Mouse (Mus musculus) spleen, postnatal 4 days (tissue): ENCODE results near the gene Hacl1.

Experiments
- DNase-seq, 2 experiments: peaks; one replicate each; pipeline ENCODE4 v3.0.0; 2022; ENCODE audit warnings: low spot score in 2 of 2

Hacl1 gene

DNA sequence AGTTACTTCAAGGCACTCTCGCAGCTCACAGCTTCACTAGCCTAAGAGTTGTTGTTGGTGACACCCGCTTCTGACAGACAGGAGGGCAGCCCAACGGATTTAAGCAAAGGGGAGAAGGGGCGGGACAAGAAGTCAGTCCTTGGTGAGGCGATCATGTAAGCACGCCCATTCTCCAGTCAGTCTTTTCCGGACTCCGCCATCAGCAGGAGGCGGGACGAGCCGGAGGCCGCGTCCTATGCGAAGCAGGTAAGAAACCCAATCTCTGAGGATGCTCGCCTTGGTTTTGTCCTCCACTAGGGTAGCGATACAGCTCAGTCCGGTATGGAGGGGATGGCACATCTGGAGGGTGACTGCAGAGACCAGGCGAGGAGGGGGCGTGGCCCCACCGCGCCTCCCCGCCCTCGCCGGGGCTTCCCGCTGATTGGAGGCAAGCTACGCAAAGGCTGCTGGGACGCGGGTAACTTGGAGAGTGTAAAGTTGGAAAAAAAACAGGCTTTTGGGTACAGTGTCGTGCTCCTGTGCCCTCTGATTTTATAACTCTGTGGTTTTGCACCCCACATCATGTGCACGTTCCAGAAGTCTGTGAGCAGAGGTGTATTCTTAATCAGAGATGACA, at the start of gene Hacl1, which contains the start of gene Btd:
Gene Hacl1 (minus strand): TSS at position 397 of the 616 bp plus-strand sequence.
Gene Btd (plus strand): TSS at position 139 of the 616 bp plus-strand sequence.
- peak; percentile 88 to 89 for DNase-seq

DNA sequence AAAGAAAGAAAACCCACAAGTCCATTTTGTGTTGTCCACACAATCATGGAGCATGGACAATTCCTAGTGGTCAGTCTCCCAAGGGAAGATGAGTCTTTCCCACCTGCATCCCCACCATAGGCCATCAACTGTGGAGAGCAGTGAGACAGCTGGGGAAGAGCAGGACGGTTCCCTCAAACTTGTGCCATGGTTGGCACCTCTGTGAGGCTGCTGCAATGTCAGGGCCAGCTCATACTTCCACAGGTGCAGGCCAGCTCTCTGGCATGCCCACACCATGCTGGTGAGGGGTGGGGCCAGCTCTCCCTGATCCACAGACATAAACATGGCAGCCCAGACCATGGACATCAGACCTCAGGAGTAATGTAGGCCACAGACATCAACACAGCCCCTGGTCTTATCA, 45.1 kb upstream of the Hacl1 start:
- no peak for DNase-seq

DNA sequence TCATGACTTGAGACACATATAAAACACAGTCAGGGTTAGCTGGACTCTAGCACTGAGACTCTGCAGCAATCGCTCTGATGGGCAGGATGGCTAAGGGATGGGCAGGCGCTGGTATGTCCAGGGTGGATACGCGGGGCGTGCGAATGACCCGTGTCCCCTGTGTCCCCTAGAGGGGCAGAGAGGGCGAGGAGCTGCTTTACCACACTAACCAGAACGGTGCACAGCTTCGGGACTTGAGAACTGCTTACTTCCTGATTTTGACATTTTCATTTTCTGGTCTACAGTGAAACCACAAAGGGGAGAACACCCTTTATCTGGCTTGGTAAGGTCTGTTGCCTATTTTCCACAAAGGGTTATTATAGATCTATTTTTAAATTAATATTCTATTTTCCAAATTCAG, 44.6 kb upstream of the Hacl1 start:
- DNase-seq: no peak

DNA sequence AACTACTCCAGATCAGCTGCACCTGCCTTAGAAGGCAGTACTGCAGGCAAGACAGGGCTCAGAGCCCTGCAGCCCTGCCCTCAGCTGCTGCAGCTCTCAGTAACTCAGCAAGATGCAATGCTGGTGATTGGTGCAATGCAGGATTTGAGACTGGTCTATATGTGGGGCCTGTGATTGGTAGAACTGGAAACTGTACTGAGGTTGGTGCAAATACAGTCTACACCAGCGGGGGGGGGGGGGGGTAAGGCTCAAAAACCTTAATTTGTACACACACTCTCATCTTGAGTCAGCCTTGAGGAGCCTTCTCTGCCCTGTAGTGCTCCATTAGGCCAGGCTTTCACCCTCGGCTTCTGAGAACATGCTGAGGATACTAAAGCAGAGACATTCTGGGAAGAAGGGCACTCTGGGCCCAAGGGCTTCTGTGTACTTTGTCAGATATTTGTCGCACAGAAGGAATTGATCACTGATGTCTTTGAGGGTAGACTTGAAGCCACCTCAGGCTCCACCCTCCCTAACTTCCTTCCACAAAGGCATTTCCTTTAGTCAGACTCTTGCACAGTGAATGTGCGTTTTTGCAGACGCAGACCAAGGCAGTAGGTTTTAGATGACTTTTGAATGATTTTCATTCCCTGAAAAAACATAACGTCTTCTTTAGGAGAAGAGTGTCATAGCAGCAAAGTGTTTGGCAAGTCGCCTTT, 43.4 kb upstream of the Hacl1 start:
- no peak for DNase-seq

DNA sequence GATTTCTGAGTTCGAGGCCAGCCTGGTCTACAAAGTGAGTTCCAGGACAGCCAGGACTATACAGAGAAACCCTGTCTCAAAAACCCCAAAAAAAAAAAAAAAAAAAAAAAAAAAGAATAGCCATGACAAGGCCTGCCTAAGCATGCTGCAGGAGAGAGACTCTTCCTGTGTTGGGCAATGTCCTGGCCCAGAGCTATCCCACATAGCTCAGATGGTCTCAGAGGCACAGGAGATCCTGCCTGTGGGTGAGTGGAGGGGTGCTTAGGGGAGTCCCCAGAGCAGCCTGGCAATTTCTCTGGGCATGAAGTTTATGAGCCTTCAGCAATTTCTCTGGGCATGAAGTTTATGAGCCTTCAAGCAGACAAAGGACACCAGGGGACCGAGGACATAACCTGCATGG, 42.5 kb upstream of the Hacl1 start:
- peak in 1 of 2 experiments; percentile 51 for DNase-seq

DNA sequence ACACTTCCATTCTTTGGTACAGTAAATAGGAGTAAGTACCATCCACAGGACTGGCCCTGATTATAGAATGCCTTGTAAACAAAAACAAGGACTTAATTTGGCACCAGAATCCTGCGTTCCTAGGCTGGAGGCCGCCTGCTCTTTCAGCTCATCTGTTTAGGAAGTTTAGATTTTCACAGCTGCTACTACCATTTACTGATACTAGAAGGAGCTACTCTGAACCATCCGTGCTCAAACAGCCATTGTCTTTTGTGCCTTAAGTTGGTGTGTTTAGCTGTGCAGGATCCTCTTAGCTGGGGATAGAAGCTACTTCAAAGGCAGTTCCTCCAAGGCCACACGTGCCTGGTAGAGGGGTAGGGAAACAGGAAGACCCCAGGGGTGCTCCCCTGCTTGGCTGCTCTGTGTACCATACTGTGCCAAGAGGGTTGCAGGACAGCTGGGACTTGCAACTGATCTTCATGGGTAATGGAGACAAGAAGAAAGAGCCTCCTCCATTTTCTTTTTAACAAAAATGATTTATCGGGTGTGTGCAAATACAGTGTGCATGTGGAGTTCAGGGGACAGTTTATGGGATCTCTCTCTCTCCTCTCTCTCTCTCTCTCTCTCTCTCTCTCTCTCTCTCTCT, 41.0 kb upstream of the Hacl1 start:
- DNase-seq: peak in 1 of 2 experiments; percentile 57

DNA sequence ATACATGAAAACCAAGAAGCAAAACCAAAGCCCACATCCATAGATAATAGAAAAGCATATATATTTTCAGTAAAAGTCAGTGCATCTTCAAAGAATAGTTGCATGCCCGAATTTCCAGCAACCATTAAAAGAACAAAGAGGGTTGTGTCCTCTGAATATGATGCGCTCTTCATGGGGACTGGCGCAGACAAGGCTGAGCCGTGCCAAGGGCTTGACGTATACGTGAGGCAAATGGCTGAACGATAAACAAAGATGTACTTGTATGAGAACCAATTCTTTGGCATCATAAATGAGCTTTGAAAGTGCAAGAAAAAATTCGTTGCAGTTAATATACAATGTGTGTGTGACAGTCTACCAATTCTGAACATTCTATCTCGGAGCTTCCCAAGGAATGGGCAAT, 40.2 kb upstream of the Hacl1 start:
- no peak for DNase-seq

DNA sequence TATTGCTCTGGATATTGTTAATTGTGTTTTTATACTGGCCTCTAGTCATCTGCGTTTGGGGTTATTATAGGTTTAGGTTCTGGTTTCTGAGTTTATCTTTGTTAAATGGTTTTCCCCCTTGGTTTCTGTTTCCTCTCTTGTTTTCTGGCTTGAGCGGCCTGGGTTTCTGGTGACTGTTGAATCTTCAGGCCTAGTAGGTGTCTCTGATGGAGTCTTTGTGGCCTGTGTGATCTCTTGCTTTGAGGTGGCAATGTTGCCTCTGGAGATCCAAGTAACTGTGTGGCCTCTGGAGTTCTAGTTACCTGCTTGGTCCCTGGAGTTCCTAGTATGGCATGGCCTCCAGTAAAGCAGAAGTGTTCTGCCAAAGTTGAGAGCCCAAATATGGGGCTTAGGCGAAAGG, 39.6 kb upstream of the Hacl1 start:
- DNase-seq: no peak

DNA sequence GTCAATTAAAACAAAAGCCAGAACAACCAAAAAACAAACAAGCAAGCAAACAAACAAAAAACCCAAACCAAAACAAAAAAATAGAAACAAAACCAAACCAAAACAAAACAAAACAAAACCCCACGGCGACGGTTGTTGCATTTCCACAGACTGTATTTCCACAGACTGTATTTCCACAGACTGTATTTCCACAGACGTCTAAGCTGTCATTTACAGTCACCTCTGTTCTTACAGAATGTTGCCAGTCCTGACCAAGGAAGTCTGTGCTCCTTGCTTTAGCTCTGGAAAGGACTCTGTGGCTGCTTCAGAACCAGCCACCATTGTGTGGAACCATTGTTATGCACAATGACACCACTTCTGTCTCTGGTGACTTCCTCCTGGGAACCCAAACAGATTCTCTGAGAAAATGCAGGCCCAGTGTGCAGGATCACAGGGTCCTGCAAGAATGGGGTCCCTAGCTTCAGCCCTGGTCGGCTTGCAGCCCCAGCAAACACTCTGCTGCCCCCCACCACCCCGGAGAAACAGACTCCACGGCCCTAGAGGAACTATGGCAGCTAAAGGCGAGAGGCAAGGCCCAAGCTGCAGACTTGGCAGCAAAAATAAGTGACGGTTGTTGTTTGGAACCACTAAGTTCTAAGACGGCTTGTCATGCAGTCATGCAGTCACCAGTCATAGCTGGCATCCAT, 30.7 kb upstream of the Hacl1 start:
- no peak for DNase-seq

DNA sequence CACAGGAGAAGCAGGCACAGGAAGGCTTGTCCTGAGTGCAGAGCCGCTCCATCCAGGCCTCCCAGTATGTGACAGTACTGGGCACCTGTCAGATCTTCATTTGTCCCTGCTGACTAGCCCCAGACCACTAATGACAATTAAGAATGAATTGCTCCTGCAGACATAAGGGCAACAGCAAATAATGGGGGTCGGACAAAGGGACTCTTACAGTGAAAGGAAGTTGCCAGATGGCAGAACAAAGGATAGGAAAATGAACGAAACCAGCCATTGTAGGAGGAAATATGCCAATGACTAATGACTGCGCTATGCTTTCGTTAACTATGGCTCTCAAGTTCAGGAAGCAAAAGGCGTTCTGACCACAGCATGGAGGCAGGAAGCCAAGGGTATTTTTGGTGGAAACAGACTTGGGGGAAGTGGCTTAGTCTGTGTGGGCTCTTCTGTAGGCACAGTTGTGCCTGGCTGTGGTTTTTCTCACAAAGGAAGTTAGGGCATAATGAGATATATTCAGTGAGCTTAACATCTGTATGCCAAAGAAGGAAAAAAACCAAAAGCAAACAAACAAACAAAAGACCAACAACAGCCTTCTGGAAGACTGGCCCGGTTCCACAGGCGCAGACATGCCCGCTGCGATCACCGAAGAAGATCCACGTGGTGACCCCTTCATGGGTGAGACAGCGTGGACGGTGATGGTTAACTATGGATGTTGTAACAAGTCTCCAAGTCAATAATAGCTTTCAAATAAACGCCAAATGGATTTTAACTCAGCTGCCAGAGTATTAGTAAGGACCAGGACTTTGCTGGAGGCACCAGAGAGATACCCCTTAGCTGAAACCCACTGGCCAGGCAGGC, 28.8 kb upstream of the Hacl1 start:
- DNase-seq: no peak

DNA sequence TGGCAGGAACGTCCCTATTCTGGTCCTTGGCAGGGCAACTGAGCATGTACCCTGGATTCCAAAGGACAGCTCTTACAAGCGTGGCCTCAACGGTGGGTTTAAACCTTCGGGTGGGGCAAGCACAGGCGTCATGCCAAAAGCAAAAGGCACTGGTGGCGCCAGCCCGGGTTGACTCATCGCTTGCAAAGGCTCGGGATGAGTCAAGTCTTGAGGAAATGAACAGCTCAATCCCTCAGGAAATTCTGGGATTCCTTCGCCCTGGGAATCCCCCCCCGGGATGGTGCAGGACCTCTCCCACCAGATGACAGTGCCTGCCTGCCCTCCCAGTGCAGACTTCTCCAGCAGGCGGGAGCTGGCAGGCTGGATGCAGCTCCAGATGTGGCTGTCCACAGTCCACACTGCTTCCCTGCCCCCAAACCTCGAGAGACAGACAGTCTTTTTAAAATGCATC, 28.1 kb upstream of the Hacl1 start:
- DNase-seq: no peak

DNA sequence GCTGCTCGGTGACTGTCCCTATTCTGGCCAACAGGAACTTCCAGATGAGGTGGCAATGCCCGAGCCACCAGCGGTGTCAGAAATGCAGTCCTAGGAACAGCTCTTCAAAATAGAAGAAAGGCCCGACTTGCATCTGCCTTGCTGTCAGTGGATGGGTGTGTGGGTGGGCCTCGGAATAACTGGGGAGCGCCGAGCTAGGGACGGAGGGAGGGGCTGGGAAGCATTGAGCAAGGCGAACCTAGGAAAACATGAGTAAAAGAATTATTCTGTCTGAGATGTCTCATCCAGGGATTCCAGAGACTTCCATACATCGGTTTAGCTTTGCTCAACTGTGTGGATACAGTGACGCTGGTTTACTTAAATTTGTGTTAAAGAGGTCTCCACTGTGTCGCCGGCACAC, 27.2 kb upstream of the Hacl1 start:
- no peak for DNase-seq

DNA sequence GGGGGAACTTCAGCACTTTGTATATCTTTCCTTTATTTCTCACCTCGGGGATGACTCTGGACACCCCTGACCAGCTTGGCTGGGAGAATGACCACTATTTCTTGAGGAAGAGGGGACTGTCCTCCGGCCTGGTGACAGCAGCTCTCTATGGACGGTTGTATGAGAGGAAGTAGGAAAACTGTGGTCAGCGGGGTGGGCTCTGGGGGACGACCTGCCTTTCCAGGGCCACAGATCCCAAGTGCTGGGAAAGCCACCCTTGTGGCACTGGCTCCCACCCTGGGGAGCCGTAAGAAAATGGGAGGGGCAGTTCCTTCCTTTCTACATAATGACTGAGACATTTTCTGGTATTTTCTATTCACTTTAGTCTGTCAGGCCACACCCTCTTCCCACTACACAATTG, 26.7 kb upstream of the Hacl1 start:
- no peak for DNase-seq

DNA sequence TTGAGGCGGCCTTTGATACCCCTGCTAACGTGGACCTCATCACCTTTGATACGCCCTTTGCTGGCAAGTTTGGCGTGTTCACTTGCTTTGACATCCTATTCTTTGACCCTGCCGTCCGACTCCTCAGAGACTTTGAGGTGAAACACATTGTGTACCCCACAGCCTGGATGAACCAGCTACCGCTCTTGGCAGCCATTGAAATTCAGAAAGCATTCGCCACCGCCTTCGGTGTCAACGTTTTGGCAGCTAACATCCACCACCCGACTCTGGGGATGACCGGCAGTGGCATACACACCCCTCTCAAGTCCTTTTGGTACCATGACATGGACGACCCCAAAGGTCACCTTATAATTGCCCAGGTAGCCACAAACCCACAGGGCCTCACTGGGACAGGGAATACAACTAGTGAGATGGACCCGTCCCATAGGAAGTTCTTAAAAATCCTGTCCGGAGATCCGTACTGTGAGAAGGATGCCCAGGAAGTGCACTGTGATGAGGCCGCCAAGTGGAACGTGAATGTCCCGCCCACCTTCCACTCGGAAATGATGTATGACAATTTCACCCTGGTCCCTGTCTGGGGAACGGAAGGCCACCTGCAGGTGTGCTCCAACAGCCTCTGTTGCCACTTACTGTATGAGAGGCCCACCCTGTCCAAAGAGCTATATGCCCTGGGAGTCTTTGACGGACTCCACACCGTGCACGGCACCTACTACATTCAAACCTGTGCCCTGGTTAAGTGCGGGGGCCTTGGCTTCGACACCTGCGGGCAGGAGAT, 26.0 kb upstream of the Hacl1 start:
- no peak for DNase-seq

DNA sequence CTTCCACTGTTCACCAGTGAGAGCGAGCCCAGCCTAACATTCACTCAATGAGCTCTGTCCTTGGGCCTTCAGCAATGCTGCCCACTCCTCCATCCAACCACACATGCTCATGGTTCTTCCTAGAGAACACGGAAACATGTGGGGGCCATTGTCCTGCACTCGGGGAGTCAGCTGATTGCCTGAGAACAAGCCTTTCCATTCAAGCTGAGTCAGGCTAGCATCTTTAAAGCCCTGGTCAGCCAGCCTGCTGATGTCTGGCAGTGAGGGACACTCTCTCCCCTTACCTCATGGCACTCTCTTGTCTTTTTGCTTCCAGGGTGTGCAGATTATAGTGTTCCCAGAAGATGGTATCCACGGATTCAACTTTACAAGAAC, 24.5 kb upstream of the Hacl1 start:
- DNase-seq: no peak

DNA sequence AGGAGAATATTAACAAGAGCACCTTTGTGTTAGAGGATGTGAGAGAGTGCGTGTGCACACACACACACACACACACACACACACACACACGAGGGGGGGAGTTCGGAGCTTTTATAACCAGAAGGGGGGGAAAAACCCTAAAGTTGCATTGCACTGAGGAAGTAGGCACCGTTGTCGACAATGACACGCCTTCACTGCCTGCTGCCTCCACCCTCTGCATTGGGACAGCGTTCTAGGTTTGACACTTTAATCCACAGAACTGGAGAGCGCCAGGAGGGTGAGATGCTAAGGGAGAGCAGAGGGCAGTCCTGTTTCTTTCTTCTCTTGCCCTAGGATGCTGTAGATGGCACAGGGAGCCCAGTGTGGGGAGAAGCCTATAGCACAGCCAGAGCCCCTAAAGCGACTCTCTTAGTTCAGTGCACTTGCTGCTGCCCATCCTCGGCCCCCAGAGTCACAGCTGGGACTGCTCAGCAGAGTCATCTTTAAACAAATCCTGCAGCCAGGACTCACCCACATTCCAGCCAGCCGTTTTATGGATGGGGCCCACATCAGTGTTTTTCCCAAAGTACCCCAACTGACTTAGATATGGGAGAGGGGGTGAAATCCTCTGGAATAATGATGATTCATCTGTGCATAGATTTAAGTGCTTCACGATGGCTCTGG, 23.9 kb upstream of the Hacl1 start:
- DNase-seq: peak in 1 of 2 experiments; percentile 65

DNA sequence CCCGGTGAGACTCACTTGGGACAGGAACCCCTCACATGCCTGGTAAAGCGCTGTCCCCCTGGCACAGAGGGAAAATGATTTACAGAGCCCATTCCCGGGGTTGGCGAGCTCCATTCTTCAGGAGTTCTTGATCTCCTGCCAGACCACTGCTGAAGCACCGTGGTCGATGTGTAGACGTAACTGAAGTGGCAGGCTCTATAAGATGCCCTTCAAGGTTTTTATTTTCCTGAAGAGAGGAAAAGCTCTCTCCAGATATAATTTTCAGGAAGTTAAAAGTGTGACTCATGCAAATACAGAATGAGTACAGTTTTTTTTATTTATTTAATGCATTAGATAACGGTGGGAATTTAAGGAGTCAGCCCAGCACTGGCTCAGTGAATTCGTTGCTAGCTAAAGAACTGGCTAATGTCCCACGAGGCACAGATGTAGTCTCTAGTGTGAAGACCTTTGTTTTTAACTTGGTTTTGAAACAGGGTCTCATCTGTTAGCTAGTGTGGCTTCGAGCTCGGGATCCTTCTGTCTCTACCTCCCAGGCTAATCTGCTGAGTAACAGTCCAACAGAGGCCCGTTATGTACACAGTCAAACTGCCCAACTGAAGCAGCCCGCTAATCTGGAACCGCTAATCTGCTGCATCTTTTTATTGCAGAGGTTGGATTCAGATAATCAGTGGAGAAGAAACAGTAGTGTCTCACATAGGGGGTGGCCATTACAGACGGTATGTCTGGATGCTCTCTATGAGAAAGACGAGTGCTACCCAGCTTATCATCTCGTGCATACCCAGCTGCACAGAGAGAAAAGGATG, 23.2 kb upstream of the Hacl1 start:
- DNase-seq: no peak

DNA sequence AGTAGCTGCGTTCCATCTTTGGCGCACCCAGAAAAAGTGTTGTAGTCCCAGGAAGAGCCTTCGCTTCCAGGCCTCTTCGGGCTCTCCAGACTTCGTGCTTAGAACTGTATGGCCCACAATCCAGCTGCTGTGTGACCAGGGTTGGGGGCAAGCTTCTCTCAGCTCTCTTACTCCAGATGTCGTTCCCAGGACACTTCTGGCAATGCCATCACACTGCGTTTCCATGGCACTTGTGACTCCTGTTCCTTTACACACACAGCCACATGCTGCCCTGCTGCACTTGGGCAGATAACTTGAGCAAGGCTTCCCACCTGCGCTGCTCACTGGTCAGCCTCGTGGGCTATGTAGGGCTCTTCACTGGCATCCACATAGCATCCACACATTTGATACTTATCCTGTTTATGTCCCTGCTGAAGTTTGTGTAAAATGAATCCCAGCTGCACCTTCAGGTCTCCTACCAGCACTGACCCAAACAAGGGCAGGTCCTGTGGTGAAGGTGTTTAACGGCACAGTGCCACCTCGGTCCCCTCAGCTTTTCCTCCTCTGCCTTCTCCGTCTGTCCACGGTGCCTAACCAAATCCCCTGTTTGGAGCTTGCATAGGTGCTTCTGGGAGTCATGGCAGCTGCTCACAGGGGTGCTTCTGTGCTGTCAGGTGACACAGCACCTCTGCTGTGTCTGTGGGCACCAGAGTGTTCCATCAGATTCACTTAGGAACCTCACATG, 22.5 kb upstream of the Hacl1 start:
- DNase-seq: no peak
